Mouse (Mus musculus): ENCODE results near the gene Rasgrp4. TPM values are rescaled to one million over a fixed set of nuclear protein-coding genes. Genes with fewer than 3 reads are reported as not detected.
A peak's percentile ranks its signal among the peaks of the same experiment; 100 is the strongest.
"Not testable (repeated sequence)": the region's sequence is repeated elsewhere in the genome, so short reads cannot be mapped to it uniquely, and the experiment has no call there.

Rasgrp4 gene
- polyA plus RNA-seq, 2 experiments from 2014 or later = 0.95 to 1.1 TPM

GRCm38 (mm10) chr7:29180077-29180853 is 45.6 kb downstream of the Rasgrp4 start, which contains the start of gene Psmd8:
Gene Psmd8, minus strand, starts transcription at chr7:29180701.
- peak; percentile 92 for ATAC-seq

GRCm38 (mm10) chr7:29180854-29181236 is 46.2 kb downstream of the Rasgrp4 start:
- no peak for ATAC-seq

- not testable (repeated sequence) for ATAC-seq
These were observed 46.7 kb downstream of the Rasgrp4 start for GRCm38 (mm10) chr7:29181323-29181722.

GRCm38 (mm10) chr7:29194230-29194629 is 59.6 kb downstream of the Rasgrp4 start:
- not testable (repeated sequence) for ATAC-seq

GRCm38 (mm10) chr7:29202577-29202976 is 67.9 kb downstream of the Rasgrp4 start:
- no peak for ATAC-seq

Other genes starting within 250 kb of the Rasgrp4 start
- gene Actn4, start 172.5 kb upstream of the Rasgrp4 start, polyA plus RNA-seq (2017; shearing (Covaris generic)) = 100 to 1,000 TPM in 1 of 2 experiments, 10 to 100 TPM in 1; 84.6 to 128 TPM
- 100 to 1,000 TPM; 603 to 630 TPM for gene Eif3k, start 153.0 kb upstream of the Rasgrp4 start, polyA plus RNA-seq (2017; shearing (Covaris generic))
- 100 to 1,000 TPM in 1 of 2 experiments, 10 to 100 TPM in 1; 88.8 to 120 TPM for gene Map4k1, start 152.8 kb upstream of the Rasgrp4 start, polyA plus RNA-seq (2017; shearing (Covaris generic))
- gene Ryr1, start 9.7 kb upstream of the Rasgrp4 start, polyA plus RNA-seq (2017; shearing (Covaris generic)) = under 1 TPM; 0.03 to 0.05 TPM
- 10 to 100 TPM; 11.4 to 16.3 TPM for gene Fam98c, start 21.4 kb downstream of the Rasgrp4 start, polyA plus RNA-seq (2017; shearing (Covaris generic))
- gene Ggn, start 35.4 kb downstream of the Rasgrp4 start, polyA plus RNA-seq (2017; shearing (Covaris generic)) = not detected
- gene Spred3, start 35.6 kb downstream of the Rasgrp4 start, polyA plus RNA-seq (2017; shearing (Covaris generic)) = under 1 TPM in 1 of 2 experiments, not detected in 1; 0.78 TPM
- gene Psmd8, start 45.9 kb downstream of the Rasgrp4 start, polyA plus RNA-seq (2017; shearing (Covaris generic)) = 100 to 1,000 TPM; 214 to 229 TPM
- under 1 TPM in 1 of 2 experiments, not detected in 1; 0.15 TPM for gene Catsperg1, start 79.2 kb downstream of the Rasgrp4 start, polyA plus RNA-seq (2017; shearing (Covaris generic))
- 1 to 10 TPM; 1.6 to 1.9 TPM for gene Kcnk6, start 97.7 kb downstream of the Rasgrp4 start, polyA plus RNA-seq (2017; shearing (Covaris generic))
- gene Yif1b, start 103.5 kb downstream of the Rasgrp4 start, polyA plus RNA-seq (2017; shearing (Covaris generic)) = 10 to 100 TPM; 57.6 to 73.2 TPM
- gene 2200002D01Rik, start 113.6 kb downstream of the Rasgrp4 start, polyA plus RNA-seq (2017; shearing (Covaris generic)) = 1 to 10 TPM; 2.7 to 3.6 TPM
- 10 to 100 TPM; 66.6 to 70.2 TPM for gene Spint2, start 147.1 kb downstream of the Rasgrp4 start, polyA plus RNA-seq (2017; shearing (Covaris generic))
- not detected for gene Ppp1r14a, start 154.5 kb downstream of the Rasgrp4 start, polyA plus RNA-seq (2017; shearing (Covaris generic))
- not detected for gene Dpf1, start 169.1 kb downstream of the Rasgrp4 start, polyA plus RNA-seq (2017; shearing (Covaris generic))

Data from activated CD4-positive, CD25-positive, alpha-beta regulatory T cell, adult 4 months (primary cell).